Mouse (Mus musculus): ENCODE results near the gene G0s2.
"Not testable (repeated sequence)": the region's sequence is repeated elsewhere in the genome, so short reads cannot be mapped to it uniquely, and the experiment has no call there.

G0s2 gene

DNA sequence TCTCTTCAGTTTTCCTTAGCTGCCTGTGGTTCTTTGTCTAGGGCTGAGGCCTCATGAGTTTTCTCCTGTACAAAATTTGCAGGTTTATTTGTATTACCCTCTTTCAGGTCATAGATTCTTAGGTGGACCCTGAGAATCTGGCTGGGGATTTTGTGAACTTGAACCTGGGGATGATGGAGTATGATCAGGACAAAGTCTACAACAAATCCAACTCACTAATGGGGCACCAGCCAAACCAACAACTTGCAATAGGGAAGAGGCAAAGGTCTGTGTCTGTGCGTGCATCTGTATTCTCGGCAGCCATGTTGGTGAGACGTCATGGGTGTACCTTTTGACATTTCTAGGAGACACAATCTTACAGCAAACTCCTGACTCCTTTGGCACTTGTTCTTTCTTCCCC is 16.1 kb upstream of the G0s2 start:
- in situ Hi-C loops (cut with MboI) = no loop called here

DNA sequence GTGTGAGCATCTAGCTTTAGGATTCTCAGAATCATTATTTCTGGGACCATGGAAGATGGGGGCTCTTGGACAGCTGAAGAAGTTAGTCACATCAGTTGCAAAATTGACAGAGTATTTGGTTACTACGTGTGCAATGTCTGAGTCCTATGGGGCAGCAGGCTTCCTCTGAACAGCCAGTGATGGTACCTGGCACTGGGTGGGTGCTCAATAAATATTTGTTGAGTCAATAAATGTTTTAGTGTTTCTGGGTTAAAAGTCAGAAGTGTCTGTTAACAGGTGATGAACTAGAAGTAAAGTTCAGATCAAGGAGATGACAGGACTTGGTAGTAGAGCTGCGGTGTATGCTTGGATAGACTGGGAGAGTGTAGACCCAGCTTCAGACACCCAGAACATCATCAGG is 14.6 kb upstream of the G0s2 start:
- in situ Hi-C loops (cut with MboI) = no loop called here

DNA sequence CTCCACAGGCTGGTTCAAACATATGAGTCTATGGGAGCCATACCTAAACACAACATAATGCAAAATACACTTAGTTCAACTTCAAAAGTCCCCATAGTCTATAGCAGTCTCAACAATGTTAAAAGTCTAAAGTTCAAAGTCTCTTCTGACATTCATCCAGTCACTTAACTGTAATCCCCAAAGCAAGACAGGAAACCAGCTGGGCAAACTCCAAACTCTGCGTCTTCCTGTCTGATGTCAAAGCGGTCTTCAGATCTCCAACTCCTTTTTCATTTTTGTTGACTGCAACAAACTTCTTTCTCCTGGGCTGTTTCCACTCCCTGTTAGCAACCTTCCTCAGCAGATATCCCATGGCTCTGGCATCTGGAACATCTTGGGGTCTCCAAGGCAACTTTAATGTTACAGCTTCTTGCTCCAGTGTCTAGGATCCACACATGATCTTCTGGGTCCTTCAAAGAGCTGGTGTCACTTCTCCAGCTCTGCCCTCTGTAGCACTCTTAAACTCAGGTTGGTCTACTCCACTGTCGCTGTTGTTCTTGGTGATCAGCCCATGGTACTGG is 12.8 kb upstream of the G0s2 start:
- in situ Hi-C loops (cut with MboI) = not testable (repeated sequence)

DNA sequence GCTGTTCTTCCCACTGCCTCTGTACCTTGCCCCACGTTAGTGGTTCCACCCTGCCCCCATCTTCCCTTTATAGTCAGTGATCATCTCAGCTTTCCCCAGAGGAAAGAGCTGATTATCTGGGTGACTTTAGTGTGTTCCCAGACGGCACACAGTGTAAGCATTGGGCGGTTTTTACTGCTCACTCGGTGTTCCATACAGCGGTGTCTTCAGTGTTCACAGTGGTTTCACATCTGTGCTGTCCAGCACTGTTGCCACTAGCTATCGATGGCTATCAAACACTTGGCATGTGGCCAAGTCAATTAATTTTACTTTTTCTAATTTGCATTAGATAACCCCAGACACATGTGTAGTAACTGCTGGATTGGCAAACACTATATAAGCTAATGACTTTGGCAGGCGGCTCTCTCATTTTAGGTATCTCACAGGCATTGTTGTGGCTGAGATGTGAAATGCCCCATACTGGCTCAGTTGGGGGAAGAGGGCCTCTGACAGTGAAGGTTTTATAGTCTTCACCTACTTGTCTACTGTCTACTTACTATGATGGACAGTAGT is 11.3 kb upstream of the G0s2 start:
- in situ Hi-C loops (cut with MboI) = no loop called here

DNA sequence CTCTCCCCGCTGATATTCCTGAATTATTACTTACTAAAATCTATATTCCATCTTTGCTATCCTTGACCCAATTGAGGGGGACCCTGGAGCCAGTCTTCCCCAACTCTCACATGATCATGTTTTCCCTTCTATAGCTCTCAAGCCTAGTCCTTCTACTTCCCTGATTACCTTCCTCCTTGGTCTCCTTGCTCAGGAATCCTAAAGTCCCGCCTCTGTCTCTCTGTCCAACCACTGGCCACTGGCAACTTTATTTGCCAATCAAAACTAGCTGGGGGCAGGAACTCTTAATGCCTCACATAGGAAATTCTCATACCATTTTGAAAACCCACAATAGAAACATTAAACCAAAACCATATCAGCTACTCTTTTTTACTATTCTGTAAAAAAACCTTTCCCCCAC is 8.3 kb upstream of the G0s2 start:
- in situ Hi-C loops (cut with MboI) = no loop called here

DNA sequence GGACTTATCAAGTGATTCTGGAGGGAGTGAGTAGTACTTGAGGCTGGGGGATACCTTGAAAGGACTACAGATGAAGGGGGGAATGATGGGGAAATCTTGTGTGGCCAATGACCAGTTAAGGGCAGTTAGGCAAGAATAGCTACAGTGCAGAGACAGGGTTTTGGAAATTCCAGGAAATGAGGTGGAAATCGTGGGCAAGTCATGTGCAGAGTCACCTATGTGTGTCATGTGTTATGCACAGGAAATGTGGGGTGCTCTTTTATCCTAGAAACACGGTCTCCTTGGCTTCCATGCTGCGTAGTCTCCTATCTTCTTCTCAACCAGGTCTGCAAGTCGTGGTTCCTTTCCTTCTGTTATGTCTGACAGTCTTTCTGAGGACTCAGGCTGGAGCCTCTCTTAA is 6.5 kb upstream of the G0s2 start:
- in situ Hi-C loops (cut with MboI) = no loop called here

DNA sequence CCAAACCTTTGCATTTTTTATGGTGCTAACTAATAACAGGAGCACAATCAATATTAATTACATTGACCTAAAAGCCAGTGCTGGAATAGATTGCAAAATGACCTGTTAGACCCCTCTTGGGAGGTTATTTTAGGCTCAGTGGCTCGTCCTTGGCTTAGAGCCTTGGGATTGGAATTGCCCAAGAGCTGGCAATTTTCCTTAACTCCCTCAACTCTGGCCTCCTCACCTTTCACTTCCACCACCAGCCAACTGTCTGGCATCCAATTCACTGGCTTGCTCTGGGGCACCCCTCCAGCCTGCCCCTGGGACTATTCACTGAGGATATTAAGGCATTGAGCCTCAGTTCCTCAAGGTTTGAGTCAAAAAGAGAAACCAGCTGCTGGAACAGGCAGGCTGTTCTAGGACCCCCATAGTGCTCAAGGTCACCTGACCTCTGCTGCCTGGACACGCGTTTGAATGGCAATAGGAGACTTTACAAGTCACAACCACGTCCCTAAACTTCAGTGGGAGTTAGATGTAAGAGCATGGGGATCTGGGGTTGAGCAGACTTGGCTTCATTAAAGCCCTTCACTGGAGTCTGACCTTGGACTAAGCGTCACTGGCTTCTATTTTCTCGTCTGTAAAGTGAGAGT is 5.5 kb upstream of the G0s2 start:
- in situ Hi-C loops (cut with MboI) = no loop called here

DNA sequence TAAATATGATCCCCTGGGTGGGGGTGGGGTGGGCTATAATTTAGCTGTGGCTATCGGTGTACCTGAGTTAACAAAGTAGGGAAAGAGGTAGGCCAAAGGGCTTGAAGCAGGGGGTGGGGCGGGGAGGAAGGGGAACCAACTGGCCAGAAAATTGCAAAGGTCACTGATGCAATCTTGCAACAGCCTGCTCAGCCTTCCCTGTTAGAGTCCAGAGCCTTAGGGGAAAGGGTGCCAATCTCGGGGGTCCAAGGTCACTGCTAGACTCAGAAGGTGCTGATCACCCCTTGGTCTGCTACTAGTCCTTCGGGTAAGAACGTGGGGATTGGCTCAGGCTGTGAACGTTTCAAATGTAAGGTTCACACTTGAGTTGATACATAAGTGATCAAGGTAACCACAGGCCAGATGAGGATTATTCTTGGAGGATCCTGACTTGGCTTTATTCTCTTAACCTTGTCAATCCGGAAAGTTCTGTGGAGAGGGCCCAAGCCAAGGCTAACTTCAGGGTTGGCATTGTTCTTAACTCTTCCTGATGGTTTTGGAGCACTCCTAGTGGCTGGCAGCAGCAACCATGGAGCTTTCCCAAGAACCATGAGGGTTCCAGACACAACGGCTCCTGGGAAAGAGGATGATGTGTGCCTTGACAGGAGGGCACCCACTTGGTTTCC is 1.5 kb upstream of the G0s2 start:
- in situ Hi-C loops (cut with MboI) = no loop called here

DNA sequence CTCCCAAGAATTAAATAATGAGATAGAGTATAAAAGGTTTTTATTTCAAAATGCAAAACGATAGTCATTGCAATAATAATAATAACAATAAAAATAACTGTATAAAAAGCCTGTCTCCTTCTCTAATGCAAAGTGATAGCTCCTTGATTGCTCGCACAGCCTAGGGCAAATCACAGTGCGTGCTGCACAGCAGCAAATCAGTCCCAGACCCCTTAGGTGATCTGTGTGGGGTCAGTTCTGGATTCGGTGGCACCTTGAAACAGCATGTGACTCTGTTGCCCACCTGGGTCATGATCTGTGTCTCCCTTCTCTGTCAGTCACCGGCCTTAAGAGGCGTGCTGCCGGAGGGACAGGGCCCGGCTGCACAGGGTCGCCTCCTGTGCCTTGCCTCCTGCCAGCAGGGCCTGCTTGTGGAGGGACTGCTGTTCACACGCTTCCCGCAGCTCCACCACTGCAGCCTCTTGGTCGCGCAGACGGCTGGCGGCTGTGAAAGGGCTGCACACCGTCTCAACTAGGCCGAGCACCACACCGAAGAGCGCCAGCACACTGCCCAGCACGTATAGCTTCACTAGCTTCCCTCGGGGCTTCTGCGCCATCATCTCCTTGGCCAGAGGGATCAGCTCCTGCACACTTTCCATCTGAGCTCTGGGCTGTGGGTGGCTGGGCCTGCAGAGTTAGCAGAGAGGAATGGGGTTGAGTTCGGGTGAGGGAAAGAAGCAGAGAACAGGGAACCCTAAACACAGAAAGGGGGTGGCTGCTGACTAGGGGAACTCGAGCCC is 691 bp downstream of the G0s2 start:
- in situ Hi-C loops (cut with MboI) = no loop called here

DNA sequence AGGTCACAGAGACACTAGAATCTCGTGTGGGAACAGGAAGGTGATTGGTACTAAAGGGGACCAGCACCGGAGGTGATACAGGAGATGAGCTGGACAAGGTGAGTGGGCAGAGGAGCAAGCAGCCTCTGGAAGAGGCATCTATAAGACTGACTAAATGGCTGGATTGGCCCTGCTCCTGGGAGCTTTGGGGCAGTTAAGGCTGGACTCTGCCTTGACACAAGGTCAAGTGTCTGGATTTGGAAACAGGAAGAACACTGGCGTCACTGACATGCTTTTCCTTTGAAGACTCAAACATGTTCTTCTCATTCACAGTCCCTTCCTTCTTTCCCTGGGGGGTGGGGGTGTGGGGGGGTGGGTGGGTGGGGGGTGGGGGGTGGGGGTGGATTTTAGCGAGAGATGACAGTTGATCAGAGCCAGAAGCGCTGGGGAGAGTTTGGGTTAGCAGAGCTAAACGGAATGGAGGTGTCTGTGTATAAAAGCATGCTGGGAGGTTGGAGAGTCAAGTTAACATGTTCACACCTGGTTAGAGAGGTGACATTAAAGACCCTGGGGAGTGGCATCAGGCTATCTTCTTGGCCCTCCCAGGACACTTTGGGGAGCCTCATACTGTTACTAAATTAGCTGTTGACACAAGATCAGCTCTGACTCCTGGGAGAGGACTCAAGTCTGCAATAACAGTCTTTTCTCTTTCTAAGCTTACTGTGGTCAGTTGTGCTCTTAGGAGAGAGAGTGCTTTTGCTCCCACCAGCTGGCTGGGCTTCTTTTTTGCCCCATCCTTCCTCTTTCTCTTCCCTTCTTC is 1.9 kb downstream of the G0s2 start:
- in situ Hi-C loops (cut with MboI) = no loop called here

DNA sequence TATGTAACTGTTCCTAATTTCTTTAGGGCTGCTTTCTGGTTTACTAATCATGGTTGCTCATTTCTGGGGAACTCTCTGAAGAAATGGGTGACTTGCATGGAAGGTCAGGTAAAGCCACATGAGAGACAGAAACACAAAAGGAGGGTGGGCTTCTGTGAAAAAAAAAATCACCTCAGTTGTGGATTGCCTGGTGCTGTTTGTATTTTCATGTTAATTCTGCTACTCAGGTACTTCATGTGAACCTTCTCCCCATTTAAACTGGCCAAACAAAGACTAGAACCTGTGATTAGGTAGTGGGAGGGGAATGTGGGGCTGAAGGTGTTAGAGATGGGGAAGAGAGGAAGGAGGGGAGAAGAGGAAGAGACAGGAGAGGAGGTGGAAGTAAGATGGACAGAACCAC is 7.3 kb downstream of the G0s2 start:
- in situ Hi-C loops (cut with MboI) = no loop called here

DNA sequence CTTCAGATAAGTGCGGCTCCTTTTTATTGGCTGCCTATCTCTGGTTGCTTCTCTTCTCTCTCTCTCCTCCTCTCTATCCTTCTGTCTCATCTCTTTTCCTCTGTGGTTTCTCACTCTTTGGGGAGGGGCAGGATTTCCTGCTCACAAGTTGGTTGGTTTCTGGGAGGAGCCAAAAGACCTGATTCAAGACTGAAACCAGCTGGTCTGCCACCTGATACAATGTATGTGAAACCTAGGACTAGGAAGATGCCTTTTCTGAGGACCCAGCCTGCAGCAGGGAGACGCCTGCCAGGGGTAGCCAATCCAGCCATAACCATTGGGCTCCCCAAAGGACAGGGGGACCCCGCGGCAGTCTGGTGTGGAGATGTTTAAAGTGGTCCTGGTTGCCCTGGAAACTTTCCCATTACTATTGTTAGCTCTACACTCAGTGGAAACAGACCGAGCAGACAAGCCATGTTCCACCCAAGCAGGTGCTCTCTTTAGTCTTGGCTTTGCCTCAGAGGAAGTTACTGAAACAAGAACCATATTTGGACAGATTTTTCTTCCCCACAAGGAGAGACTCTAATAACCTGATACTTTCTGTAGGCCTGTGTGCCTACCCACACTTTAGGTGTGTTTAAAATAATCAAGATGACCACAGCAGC is 8.9 kb downstream of the G0s2 start, which contains the start of gene Hsd11b1:
Hsd11b1 (minus strand) TSS at position 121 of the 644 bp plus-strand sequence.
- in situ Hi-C loops (cut with MboI) = no loop called here

DNA sequence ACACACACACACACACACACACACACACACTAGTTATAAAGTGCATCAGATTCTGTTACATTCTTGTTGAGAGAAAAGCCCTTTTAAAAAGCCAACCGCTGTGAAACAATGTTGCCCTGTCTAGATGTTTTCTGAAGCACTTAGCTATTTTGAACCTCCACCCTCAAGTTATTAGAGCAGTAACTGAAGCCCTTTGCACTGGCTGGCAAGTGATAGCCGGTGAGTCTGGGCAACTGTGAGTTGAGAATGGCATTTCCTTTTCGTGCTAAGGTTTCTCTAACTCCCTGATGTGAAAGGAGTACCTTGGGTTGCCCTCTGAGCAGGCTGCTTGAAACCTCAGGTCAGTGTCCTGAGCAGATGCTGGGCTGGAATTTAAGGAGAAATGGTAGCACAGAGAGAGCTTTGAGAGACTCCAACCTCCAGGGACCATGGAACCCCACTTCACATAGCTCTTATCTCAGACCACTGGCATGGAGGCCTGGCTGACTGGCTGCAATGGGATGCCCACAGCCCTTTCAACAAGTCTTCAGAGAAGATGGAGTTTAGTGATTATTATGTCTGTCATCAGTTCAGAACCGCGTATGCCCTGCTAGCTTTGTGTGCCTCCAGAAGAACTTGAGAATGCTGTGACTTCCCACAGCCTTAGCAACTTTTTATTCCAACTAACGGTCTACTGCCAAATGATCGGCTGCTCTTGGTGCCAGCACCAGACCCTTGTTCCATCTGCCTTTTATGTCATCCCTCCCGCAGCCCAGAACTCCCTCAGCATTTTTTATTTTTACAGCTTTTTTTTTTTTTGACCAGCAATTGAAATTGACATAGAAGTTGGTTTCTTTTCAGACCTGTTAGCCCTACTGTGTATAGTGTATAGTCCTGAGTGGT is 9.8 kb downstream of the G0s2 start:
- in situ Hi-C loops (cut with MboI) = no loop called here

DNA sequence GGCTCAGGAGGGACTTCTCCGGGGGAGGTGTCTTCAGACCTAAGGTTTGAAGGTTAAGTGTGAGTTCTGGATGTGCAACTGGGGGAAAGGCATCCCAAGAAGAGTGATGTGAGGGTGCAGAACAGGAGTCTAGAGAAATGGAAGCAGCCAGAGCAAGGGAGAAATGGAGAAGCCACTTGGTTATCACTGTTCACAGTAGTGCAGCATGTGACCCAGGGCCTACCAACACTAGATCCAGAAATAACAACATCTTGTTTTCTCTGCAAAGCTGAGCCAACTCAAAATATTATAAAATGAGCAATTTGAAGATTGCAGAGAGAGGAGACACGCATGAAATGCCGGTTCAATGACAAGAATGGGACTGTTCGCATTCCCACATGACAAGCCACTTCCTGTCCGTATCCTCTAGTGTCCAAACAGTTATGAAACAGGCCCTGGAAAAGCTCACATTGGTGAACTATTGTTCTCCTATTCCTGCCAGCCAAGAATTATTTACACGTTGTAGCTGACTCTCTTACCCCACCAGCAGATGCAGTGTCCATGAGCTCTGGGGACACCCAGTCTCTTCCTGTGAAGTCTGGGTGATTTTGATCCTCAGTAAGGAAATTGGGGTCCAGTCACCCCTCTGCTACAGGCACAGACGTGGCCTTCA is 11.0 kb downstream of the G0s2 start:
- in situ Hi-C loops (cut with MboI) = no loop called here

DNA sequence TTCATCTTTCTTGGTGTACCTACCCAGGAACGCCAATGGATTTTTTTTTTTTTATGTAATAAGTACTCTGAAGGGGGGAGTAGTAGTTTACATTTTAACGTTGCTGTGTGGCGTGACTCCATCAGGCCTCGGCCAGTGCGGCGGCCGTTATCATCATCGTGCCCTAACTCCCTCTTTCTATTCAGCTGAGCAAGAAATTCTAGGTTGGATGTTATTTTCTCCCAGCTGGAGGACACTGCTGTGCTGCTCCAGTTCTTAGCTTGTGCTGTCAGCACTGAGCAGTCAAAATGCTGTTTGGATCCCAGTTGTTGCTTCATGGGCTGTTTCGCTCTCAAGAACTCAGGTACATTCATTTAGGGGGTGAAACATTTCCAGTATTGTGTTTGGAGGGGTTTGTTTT is 13.5 kb downstream of the G0s2 start:
- in situ Hi-C loops (cut with MboI) = no loop called here

DNA sequence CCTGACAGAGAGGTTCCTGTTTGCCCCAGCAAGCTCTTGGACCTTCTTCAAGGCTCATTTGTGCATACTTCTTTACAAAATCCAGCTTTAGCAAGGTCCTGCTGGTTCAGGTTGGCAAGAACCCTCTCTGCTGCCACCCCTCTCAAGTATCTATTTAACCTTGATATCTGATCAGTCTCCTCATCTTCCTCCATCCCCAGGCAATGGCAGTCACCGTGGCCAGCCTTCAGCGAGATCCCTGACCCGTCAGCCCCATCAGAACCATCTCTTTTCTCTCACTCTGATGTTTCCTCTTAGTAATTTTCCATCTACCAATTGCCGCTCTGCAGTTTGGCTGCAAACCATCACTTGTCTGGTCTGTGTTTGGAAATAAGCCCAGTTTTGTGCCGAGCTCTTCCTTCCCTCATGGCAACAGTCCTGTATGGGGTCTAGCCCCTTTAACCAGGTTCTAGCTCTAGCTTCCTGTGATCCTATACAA is 16.4 kb downstream of the G0s2 start:
- in situ Hi-C loops (cut with MboI) = no loop called here

DNA sequence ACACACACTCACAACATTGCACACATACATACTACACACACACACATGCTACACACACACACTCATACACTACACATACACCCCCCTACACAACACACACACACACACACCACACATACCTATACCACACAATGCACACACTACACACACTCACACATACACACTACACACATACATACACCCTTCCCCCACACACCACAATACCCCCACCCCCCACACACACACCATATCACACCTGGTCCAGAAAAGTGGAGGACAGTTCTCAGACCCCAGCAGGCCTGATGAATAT is 16.8 kb downstream of the G0s2 start:
- in situ Hi-C loops (cut with MboI) = no loop called here

DNA sequence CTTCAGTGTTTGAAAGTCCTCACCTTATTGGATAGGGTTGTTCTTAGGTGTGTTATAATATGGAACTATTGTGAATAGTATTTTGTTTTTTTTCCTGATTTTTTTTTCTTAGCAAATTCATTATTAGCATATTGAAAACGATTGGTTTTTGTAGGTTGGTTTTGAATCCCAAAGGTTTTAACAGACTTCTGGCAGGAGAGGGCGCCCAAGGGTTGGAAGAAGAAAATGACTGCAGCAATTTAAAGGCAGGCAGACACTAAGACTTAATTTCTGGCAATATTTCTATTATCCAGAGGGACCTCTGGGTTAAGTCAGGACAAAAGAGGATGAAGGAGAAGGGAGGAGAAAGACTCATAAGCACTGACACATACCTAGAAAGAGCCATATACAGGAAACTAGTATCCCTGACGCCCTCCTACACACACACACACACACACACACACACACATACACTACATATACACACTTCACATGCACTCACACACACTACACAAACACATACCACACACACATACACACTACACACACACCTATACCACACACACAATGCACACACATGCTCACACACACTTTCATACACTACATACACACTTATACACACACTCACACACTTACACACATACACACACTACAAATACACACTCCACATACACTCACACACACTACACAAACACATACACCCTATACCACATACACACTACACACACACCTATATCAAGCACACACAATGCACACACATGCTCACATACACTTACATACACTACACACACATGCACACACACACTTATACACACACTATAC is 17.3 kb downstream of the G0s2 start:
- in situ Hi-C loops (cut with MboI) = no loop called here

DNA sequence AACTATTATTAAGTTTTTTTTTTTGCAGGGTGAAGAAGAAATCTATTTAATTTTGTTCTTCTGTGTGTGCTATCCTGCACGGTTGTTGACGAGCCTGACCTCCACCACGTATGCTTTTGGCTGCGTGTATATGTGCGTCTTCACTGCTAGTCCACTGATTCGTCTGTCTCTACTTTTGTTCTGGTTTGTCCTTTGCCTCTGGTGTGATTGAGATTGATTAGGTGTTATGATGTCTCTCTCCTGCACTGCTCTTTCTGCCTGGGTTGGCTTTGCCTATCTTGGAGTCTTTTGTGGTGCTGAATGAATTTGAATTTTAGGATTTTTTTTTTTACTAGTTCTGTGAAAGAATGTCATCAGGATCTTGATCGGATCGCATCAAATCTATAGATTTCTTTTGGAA is 18.0 kb downstream of the G0s2 start:
- in situ Hi-C loops (cut with MboI) = no loop called here

All from mature B cell (primary cell).